Mouse (Mus musculus) embryonic fibroblast, embryonic 13.5 days (primary cell): ENCODE measurements around the gene March4. TPM values are rescaled to one million over a fixed set of nuclear protein-coding genes. Genes with fewer than 3 reads are reported as not detected.

Experiments used
- H3K27ac ChIP-seq: 2 replicates; pipeline ENCODE4 v1.5.1; 2012; ENCODE audit warnings: low read length, control low read depth, inconsistent platforms; ENCODE audit not compliant: insufficient read depth
- H3K4me1 ChIP-seq: 2 replicates; pipeline ENCODE4 v1.6.1; 2011; ENCODE audit warnings: low read length; ENCODE audit not compliant: control insufficient read depth, insufficient read depth
- H3K4me3 ChIP-seq: 2 replicates; pipeline ENCODE4 v1.5.1; 2011; ENCODE audit warnings: mild to moderate bottlenecking, control low read depth, low read length; ENCODE audit not compliant: insufficient read depth
- CTCF ChIP-seq: IDR thresholded peaks from 2 replicates; pipeline ENCODE4 v1.5.1; 2011; ENCODE audit warnings: mild to moderate bottlenecking, control low read depth, low read length, moderate library complexity, borderline replicate concordance; ENCODE audit not compliant: insufficient read depth
- POLR2A ChIP-seq: IDR thresholded peaks from 2 replicates; pipeline ENCODE4 v1.6.1; 2011; ENCODE audit warnings: low read depth, mild to moderate bottlenecking, control low read depth, low read length, moderate library complexity
- polyA plus RNA-seq: library from polyadenylated mRNA; stranded (reverse); fragments of >200 nt; gene quantifications from 2 replicates; pipeline ENCODE4 v1.2.4, GENCODE M21; 2011; ENCODE audit warnings: low read depth; ENCODE audit not compliant: missing spikeins, insufficient read length

The March4 gene
- polyA plus RNA-seq, 1 experiment = 0.11 TPM

GRCm38 (mm10) chr1:72426456-72426855 lies 110.3 kb downstream of the March4 start:
- H3K27ac ChIP-seq = no peak overlapping the region
- peaks cover 9% of the 10 kb centered on the region for H3K4me1 ChIP-seq

DNA sequence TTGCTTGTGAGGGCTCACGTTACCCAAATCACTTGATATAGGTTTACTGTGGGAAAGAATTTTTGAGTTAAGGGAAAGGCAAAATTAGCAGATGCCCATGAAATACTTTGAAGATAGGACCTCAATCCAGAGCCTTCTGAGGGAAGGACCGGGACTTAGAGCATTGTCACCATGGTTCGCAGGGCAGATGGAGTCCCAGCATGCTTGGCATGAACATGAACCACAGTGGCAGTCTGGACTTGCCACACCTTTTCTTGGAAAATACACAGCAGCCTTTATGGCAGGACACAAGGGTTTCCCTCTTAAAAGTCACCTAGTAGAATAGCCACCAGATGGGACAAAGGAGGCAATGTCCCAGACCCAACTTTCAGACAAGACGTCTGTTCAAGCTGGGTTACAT lies 114.6 kb downstream of the March4 start:
- Histone ChIP-seq H3K4me3 (no peak overlapping the region), H3K27ac (no peak overlapping the region), H3K4me1 (no peaks in the 10 kb centered on the region; the same call in 1 of the 2 replicates)
- TF ChIP-seq CTCF = no peak
- no peak for TF ChIP-seq POLR2A

More at GRCm38 (mm10) chr1:72426456-72426855, 110.3 kb downstream of the March4 start:
- no peak overlapping the region for H3K4me3 ChIP-seq
- TF ChIP-seq POLR2A (no peak), CTCF (no peak)

DNA sequence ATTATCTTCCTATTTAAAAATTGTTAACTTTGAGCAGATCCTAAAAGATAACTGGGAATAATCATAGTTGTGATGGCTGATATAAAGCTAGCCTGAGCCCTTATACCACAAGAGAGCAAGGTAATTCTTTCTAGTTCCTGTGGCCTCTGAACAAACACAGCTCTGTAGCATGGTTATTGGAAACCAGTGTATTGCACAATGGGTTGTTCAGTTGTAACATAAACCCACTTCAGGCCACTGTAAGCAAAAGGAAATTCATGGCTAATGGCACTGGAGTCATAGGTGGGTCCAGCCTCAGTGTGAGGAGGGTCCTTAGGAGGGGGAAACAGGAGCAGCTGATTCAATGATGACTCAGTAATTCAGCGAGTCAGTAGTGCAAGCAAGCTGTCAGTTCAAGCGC lies 116.5 kb downstream of the March4 start:
- H3K4me1 ChIP-seq = no peaks in the 10 kb centered on the region; the same call in 1 of the 2 replicates
- H3K4me3 ChIP-seq = no peak overlapping the region
- no peak overlapping the region for H3K27ac ChIP-seq
- TF ChIP-seq CTCF = no peak
- TF ChIP-seq POLR2A = no peak

- TF ChIP-seq POLR2A (no peak), CTCF (no peak)
- no peaks in the 10 kb centered on the region; the same call in 1 of the 2 replicates for H3K4me1 ChIP-seq
- H3K27ac ChIP-seq = no peak overlapping the region
- H3K4me3 ChIP-seq = no peak overlapping the region
These were observed 117.7 kb downstream of the March4 start for GRCm38 (mm10) chr1:72418744-72419655.

DNA sequence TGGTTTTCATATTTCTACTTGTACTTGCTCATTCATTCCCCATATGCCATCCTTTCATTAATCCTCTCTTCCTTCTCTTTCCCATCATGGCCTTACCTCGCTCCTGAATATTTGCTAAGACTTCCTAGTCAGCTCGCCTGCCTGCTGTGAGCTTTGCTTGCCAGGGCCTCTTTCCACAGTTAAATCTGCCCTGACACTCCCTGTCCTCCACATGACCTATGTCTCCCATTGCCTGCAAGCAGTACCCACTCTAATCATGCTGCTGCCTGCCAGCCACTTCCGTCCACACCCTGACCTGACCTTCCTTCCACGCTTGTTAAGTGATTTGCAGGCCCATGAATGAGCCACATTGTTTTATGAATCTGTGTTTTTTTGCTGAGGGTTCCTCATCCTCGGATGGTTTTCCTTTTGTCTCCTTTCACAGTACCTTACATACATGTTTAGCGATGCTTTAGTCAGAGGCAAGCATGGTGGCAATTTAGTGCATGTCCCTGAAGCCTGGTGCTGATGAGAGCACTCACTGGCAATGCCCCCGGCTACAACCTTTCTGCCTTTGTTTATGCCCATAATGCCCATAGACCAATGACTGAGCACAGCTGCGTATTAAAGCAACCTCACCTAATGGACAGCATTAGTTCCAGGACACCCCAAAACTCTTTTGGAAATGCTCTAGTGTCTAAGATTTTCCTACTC lies 122.0 kb downstream of the March4 start:
- Histone ChIP-seq H3K27ac (no peak overlapping the region), H3K4me1 (no peaks in the 10 kb centered on the region), H3K4me3 (no peak overlapping the region)
- no peak for TF ChIP-seq POLR2A
- TF ChIP-seq CTCF = no peak

DNA sequence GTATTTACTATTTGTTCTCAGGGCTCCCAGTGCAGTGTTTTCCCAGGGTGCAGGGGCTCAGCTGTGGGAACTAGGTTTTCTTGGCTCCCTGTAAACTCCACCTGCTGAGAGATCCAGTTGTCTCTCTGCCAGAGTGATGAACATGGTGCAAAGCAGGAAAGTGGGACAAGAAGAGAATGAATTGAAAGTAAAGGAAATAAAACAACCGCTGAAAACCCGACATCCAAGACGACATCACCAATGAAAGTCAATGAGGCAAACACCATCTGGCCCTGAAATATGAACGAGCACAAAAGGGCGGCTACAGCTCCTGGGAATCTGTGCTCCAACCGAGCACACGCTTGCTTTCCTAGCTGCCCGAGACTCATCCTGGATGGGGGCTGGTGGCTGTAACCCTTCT lies 122.6 kb downstream of the March4 start:
- Histone ChIP-seq H3K4me1 (no peaks in the 10 kb centered on the region), H3K4me3 (no peak overlapping the region), H3K27ac (no peak overlapping the region)
- TF ChIP-seq POLR2A (no peak), CTCF (no peak)

DNA sequence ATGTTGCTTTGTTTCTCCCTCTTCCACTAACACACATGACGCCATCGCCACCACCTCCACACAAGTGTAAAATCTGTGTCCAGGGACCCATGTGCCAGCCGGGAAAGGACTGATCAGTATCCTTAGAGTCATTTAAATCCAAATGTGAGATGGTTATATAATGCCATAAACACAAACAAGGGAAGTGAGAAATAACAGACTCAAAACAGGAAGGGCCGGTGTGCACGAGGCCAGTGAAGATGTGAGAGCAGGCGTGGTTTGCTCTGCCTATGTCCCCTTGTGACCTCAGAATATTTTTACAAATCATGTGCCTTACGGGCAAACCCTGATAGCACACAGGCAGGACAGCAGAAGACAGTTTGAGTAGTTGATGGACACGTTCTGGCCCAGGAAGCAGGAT lies 123.5 kb downstream of the March4 start:
- no peak overlapping the region for H3K27ac ChIP-seq
- no peaks in the 10 kb centered on the region for H3K4me1 ChIP-seq
- TF ChIP-seq CTCF = no peak
- no peak for TF ChIP-seq POLR2A
- no peak overlapping the region for H3K4me3 ChIP-seq

DNA sequence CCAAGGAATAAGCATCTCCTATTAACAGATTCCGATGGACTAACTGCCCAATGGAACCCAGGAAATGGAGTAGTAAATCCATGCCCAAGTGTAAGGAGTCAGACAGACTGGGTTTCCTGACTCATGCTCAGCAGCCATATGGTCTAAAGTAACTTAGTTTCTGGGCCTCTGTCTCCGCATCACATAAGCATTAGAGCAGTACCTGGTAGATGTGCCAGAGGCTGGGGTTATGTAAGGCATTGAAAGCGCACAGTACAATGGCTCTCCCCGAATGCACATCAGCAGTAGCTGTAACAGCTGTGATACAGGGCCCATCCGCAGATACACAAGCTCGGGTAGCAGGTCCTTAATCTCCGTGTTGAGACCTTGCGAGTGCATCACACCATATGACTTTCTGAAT lies 125.6 kb downstream of the March4 start:
- H3K27ac ChIP-seq = no peak overlapping the region
- H3K4me3 ChIP-seq = no peak overlapping the region
- H3K4me1 ChIP-seq = no peaks in the 10 kb centered on the region
- TF ChIP-seq POLR2A = no peak
- TF ChIP-seq CTCF = no peak

- H3K27ac ChIP-seq = no peak overlapping the region
- TF ChIP-seq POLR2A (no peak), CTCF (no peak)
- no peaks in the 10 kb centered on the region for H3K4me1 ChIP-seq
- H3K4me3 ChIP-seq = no peak overlapping the region
These were observed 126.8 kb downstream of the March4 start for GRCm38 (mm10) chr1:72409936-72410335.

- TF ChIP-seq POLR2A (no peak), CTCF (no peak)
- no peaks in the 10 kb centered on the region for H3K4me1 ChIP-seq
- H3K27ac ChIP-seq = no peak overlapping the region
- H3K4me3 ChIP-seq = no peak overlapping the region
These were observed 130.1 kb downstream of the March4 start for GRCm38 (mm10) chr1:72406505-72407079.
